Mouse (Mus musculus) megakaryocyte, embryonic 14.5 days (primary cell): Measurements from ENCODE around the gene Rhbdd1.

Experiments used
- FLI1 ChIP-seq: IDR thresholded peaks from 2 replicates; pipeline ENCODE4 v1.6.1; 2012; ENCODE audit warnings: low read length, inconsistent platforms, mixed read lengths
- GATA1 ChIP-seq: IDR thresholded peaks from 3 replicates; pipeline ENCODE4 v1.6.1; 2012; ENCODE audit warnings: mixed read lengths, low read length, inconsistent platforms, borderline replicate concordance

- no peak for TF ChIP-seq GATA1
- no peak for TF ChIP-seq FLI1
Measured at GRCm38 (mm10) chr1:82294102-82294501, 22.1 kb upstream of the Rhbdd1 start.
